Mouse (Mus musculus) limb, embryonic 13.5 days (tissue): Measurements from ENCODE around the gene Vps29. TPM values are rescaled to one million over a fixed set of nuclear protein-coding genes. Genes with fewer than 3 reads are reported as not detected.

Experiments used
- ATAC-seq: fragments of 200-750 bp; cut with Nextera tagmentation; 2 replicates; pipeline ENCODE4 v1.8.0; 2017; ENCODE audit warnings: low read depth, moderate number of reproducible peaks, moderate TSS enrichment; ENCODE audit not compliant: low FRiP score
- H3K27ac ChIP-seq: fragments of 300-500 bp; sonication (generic); 2 replicates; pipeline ENCODE4 v1.5.1; 2015; ENCODE audit warnings: inconsistent platforms, mild to moderate bottlenecking, moderate library complexity
- H3K27me3 ChIP-seq: fragments of 300-500 bp; sonication (generic); 2 replicates; pipeline ENCODE4 v1.6.1; 2015; ENCODE audit warnings: mild to moderate bottlenecking, inconsistent platforms
- H3K36me3 ChIP-seq: fragments of 300-500 bp; sonication (generic); 2 replicates; pipeline ENCODE4 v1.6.1; 2015; ENCODE audit warnings: inconsistent platforms, mild to moderate bottlenecking, moderate library complexity
- H3K4me1 ChIP-seq: fragments of 300-500 bp; sonication (generic); 2 replicates; pipeline ENCODE4 v1.6.1; 2015; ENCODE audit warnings: inconsistent platforms
- H3K4me2 ChIP-seq: fragments of 300-500 bp; sonication (generic); replicated peaks from 2 replicates; pipeline ENCODE4 v1.6.1; 2015; ENCODE audit warnings: inconsistent platforms, mild to moderate bottlenecking, moderate library complexity
- H3K4me3 ChIP-seq: fragments of 300-500 bp; sonication (generic); 2 replicates; pipeline ENCODE4 v1.5.1; 2015; ENCODE audit warnings: moderate library complexity, mild to moderate bottlenecking, inconsistent platforms
- H3K9ac ChIP-seq: fragments of 300-500 bp; sonication (generic); 2 replicates; pipeline ENCODE4 v1.6.1; 2015; ENCODE audit warnings: mild to moderate bottlenecking, inconsistent platforms
- H3K9me3 ChIP-seq: fragments of 300-500 bp; sonication (generic); 2 replicates; pipeline ENCODE4 v1.6.1; 2016; ENCODE audit warnings: inconsistent platforms
- WGBS: fragments of 180-500 bp; shearing (Covaris S2); methylation state at CpG from one replicate; pipeline ENCODE4 v1.1.7; 2015; 5-methylcytosine and 5-hydroxymethylcytosine counted together
- polyA plus RNA-seq: library from polyadenylated mRNA; unstranded; fragments of >200 nt; fragmentation: Nextera tagmentation; extraction: Ambion mirVana; gene quantifications from 2 replicates; pipeline ENCODE4 v1.2.1, GENCODE M21; 2015

Gene Vps29
- polyA plus RNA-seq, 1 experiment from 2014 or later, result 193 TPM

DNA sequence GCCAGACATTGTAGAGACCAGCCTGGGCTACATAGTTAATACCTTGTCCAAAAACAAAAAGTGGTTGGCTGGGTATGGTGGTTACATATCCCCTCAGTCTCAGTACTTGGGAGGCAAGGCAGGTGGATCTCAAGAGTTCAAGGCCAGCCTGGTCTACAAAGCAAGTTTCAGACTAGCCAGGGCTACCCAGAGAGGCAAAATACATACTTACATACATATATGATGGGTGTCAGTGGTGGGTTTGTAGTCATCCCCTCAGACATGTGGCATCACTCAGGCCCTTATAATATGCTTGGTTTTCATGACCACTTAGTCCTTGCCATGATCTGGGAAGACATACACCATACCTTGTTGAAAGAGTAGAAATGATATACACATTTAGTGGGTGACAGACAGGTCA, 36.5 kb downstream of the Vps29 start:
- Histone ChIP-seq H3K9ac (no peak overlapping the region), H3K36me3 (peaks cover 11% of the 10 kb centered on the region), H3K27me3 (no peaks in the 10 kb centered on the region), H3K4me1 (peaks cover 7% of the 10 kb centered on the region), H3K9me3 (no peaks in the 10 kb centered on the region), H3K4me2 (no peak overlapping the region), H3K27ac (no peak overlapping the region), H3K4me3 (no peak overlapping the region)
- no peak for ATAC-seq

DNA sequence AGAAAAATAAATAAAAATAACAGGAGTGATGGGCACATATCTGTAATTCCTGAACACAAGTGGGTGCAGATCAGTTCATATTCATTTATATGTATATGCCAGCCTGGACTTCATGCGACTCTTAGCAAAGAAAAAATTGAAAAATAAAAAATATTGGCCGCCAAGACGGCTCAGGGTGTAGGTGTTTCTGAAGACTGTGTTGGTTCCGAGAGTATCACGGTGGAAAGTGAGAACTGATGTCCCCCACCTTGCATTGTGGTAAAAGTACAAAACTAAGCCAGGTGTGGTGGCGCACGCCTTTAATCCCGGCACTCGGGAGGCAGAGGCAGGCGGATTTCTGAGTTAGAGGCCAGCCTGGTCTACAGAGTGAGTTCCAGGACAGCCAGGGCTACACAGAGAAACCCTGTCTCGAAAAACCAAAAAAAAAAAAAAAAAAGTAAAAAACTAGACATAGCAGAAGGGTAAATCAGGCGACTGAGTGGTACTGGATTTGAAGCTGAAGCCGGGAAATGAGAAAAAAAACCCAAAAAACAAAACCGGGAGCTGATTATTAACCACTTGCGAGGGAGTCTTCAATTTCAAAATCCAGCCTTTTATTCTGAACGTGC, 37.1 kb downstream of the Vps29 start:
- H3K9me3 ChIP-seq, result no peaks in the 10 kb centered on the region
- peaks cover 7% of the 10 kb centered on the region for H3K4me1 ChIP-seq
- H3K27ac ChIP-seq, result no peak overlapping the region
- H3K4me2 ChIP-seq, result peak overlapping the region; percentile 35
- 0 out of 2 replicates have a peak, but pooled peaks have one; percentile 28 for ATAC-seq
- 54% methylated on average over 16 of the region's 16 CpGs for WGBS
- no peaks in the 10 kb centered on the region for H3K27me3 ChIP-seq
- H3K4me3 ChIP-seq, result peak overlapping the region; percentile 84
- peaks cover 11% of the 10 kb centered on the region for H3K36me3 ChIP-seq
- no peak overlapping the region for H3K9ac ChIP-seq

DNA sequence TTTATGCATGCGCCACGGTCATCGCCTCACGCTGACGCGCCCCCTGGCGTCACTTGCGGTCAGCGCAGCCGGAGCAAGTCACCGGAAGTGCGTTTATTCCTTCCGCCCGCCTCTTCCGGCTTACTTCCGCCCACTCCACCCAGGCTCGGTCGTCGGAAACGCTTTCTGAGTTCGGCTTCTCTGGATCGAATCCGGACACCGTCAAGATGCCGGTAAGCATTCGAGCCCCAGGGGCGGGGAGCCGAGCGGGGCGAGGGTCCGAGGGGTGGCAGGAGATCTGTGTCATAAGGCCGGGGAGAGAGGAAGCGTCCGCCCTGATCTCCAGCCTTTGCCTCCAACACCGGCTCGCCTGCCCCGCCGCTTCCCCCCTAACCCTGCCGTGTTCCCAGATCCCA, 37.6 kb downstream of the Vps29 start, which contains the start of gene Arpc3:
Gene Arpc3 (plus strand): TSS at position 93 of the 395 bp plus-strand sequence.
- Histone ChIP-seq H3K9ac (peak within 1 kb of the TSS; percentile 87), H3K27me3 (no peaks in the 10 kb centered on the region), H3K4me2 (peak within 1 kb of the TSS; percentile 80), H3K27ac (no peak within 1 kb of the TSS), H3K36me3 (peaks cover 15% of the 10 kb centered on the region), H3K9me3 (no peaks in the 10 kb centered on the region), H3K4me1 (peaks cover 7% of the 10 kb centered on the region), H3K4me3 (peak within 1 kb of the TSS; percentile 84)
- under 1% methylated on average over 39 of the region's 39 CpGs for WGBS
- ATAC-seq, result peak; percentile 91

DNA sequence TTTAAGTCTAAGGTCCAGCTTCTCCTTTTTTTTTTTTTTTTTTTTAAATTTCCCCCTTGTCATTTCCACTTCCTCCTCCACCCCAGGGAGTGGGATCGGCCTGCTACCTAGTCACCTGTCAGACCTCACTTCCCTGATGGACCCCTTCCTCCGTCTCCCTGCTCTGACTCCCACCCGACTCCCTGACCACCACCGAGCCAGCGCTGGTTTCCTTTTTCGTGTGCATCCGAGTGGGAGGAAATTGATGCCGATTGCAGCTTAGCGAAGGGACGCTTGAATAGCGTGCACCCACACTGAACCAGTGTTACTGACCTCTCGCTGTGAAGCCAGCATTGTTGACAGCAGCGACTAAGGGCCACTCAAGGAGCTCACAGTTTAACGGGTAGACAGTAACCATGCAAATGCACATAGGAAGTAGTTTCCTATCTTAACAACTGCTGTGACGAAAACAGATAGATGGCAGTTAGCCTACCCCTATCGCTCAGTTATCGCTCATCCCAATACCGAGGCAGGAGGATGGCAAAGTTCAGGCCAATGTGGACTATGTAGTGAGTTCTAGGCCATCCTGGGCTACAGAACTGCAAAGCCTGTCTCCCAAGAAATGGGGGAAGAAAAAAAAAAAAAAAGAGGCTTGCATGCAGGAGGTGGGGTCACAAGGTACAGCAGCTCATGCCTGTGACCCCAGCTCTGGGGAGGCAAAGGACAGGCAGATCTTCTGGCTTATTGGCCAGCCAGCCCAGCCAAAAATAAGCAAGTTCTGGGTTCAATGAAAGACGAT, 38.2 kb downstream of the Vps29 start:
- peak; percentile 71; the same call in 1 of the 2 replicates for ATAC-seq
- Histone ChIP-seq H3K27ac (no peak overlapping the region), H3K4me2 (peak overlapping the region; percentile 80), H3K9me3 (no peaks in the 10 kb centered on the region), H3K36me3 (peaks cover 22% of the 10 kb centered on the region), H3K4me1 (peaks cover 7% of the 10 kb centered on the region), H3K9ac (peak overlapping the region; percentile 87), H3K27me3 (no peaks in the 10 kb centered on the region), H3K4me3 (peak overlapping the region; percentile 84)
- 16% methylated on average over 19 of the region's 19 CpGs for WGBS

DNA sequence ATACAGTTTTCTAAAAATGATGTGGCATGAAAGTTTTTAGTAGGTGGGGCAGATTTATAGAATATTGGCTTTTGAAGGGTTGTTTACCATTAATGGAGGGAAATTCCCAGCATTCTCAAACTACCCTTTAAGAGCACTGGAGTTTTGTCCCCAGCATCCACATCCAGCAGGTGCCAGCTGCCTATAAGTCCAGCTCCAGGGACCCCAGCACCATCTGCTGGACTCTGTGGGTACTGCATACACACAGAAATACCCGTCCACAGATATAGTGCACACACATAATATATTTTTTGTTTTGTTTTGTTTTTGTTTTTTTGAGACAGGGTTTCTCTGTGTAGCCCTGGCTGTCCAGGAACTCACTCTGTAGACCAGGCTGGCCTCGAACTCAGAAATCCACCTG, 39.7 kb downstream of the Vps29 start:
- no peak for ATAC-seq
- Histone ChIP-seq H3K36me3 (peaks cover 36% of the 10 kb centered on the region), H3K27me3 (no peaks in the 10 kb centered on the region), H3K9me3 (no peaks in the 10 kb centered on the region), H3K4me3 (0 out of 2 replicates have a peak overlapping the region, but pooled peaks have one; percentile 4), H3K4me2 (no peak overlapping the region), H3K9ac (no peak overlapping the region), H3K4me1 (peaks cover 7% of the 10 kb centered on the region), H3K27ac (no peak overlapping the region)
- WGBS, result 57% methylated on average over 2 of the region's 2 CpGs

DNA sequence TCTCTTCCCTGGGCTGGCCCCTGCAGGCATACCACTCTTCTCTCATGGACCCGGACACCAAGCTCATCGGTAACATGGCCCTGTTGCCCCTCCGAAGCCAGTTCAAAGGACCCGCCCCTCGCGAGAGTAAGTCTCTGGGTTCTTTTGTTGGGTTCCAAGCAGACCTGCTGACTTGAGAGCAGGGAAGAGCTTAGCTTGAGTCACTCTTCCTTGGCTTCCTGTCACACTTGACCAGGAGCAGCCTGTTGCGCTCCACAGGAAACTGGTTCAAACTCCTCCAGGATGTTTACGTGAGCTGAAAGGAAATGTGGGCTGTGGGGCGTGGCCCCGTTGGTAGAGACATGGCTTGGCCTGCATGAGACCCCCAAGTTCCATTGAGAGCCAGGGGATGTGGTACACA, 42.6 kb downstream of the Vps29 start:
- Histone ChIP-seq H3K4me2 (no peak overlapping the region), H3K27ac (no peak overlapping the region)
- 89% methylated on average over 10 of the region's 10 CpGs for WGBS

DNA sequence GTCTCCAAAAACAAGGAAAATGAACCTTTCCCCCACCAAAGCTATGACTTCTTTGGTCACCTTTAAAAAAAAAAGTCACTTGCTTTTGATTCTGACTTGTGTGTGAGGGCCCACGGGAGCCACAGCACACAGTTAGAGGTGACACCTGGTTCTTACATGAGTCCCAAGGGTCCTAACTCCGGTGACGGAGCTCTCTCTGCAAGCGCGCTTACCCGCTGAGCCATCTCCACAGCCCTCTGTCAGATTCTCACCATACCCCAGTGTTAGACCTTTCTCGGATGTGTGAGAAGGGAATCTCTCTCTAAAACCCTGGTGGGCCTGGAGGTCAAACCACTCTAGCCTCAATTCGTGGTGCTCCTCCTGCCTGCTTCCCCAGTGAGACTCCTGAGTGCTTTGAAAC, 43.3 kb downstream of the Vps29 start:
- Histone ChIP-seq H3K9me3 (no peaks in the 10 kb centered on the region), H3K36me3 (peaks cover 70% of the 10 kb centered on the region), H3K27ac (no peak overlapping the region), H3K27me3 (no peaks in the 10 kb centered on the region), H3K4me1 (peaks cover 4% of the 10 kb centered on the region), H3K4me2 (no peak overlapping the region), H3K4me3 (no peak overlapping the region), H3K9ac (no peak overlapping the region)
- ATAC-seq, result no peak
- 90% methylated on average over 8 of the region's 8 CpGs for WGBS

More for the DNA sequence above, 42.6 kb downstream of the Vps29 start:
- Histone ChIP-seq H3K9me3 (no peaks in the 10 kb centered on the region), H3K9ac (no peak overlapping the region), H3K36me3 (peaks cover 63% of the 10 kb centered on the region), H3K4me1 (peaks cover 7% of the 10 kb centered on the region), H3K4me3 (no peak overlapping the region), H3K27me3 (no peaks in the 10 kb centered on the region)
- no peak for ATAC-seq

DNA sequence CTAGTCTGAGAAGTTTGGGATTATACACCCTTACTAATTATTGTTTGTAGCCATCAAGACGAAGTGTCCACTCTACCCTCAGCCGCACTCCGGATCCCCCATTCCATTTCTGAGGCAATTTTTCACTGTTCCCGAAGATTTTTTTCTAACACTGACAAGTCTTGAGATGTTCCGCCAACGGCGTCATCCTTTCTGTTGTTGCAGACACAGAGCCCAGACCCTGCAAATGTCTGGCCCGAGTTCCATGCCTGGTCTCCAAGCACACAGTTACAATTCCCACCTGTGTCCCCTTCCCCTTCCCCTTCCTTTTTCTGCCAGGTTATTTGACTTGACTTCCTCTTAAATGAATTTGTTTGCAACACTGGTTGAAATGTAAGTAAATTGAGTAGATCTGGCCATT, 45.7 kb downstream of the Vps29 start:
- H3K36me3 ChIP-seq, result peaks cover 88% of the 10 kb centered on the region

DNA sequence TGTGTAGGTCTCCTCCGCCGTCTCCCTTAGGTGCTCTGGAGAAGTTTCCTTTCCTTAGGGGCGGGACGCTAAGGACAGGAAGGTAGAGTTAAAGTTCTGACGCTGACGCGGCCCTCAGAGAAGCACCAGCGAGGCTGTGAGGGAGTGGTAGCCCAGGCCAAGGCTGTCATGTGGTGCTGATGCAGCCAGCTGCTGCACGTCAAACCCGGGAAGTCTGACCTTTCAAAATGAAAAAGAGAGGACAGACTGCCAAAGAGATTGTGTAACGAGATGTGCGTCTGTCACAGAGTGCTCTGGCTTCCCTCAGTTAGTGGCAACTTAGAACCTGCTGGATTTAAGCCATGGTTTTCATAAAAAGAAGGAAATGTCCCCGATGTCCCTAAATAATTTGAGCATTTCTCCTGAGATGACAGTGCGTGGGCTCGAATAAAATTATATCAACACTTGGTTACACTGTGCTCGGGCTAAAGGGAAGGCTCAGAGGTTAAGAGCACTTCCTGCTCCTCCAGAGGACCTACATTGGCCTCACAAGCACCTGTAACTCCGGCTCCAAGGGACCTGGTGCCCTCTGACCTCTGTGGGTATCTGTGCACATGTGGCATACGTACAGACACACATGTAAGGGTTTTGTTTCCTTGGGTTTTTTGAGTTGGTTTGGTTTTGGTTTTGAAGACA, 46.6 kb downstream of the Vps29 start:
- Histone ChIP-seq H3K4me1 (no peaks in the 10 kb centered on the region), H3K4me3 (no peak overlapping the region), H3K4me2 (no peak overlapping the region), H3K27ac (no peak overlapping the region), H3K27me3 (no peaks in the 10 kb centered on the region), H3K9me3 (no peaks in the 10 kb centered on the region), H3K36me3 (peaks cover 92% of the 10 kb centered on the region), H3K9ac (no peak overlapping the region)
- ATAC-seq, result no peak
- WGBS, result 82% methylated on average over 18 of the region's 18 CpGs

More for the DNA sequence above, 45.7 kb downstream of the Vps29 start:
- Histone ChIP-seq H3K9me3 (no peaks in the 10 kb centered on the region), H3K4me2 (no peak overlapping the region), H3K27ac (no peak overlapping the region), H3K9ac (no peak overlapping the region), H3K4me3 (no peak overlapping the region), H3K4me1 (no peaks in the 10 kb centered on the region), H3K27me3 (no peaks in the 10 kb centered on the region)
- 92% methylated on average over 8 of the region's 8 CpGs for WGBS
- ATAC-seq, result no peak

DNA sequence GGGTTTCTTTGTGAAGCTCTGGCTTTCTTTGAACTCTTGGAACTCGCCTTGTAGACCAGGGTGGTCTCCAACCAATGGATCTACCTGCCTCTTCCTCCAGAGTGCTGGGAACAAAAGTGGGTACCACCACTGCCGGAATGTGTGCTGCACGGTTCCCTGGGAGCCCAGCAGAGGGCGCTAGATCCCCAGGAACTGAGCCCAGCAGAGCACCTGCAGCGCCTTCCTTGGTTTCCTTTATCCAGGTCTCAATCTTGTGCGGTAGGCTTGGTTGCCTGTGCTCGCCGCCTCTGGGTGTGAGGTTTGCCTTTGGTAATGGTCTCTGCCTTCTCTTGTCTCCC, 47.1 kb downstream of the Vps29 start:
- H3K4me2 ChIP-seq, result no peak overlapping the region
- no peak overlapping the region for H3K27ac ChIP-seq
- H3K4me1 ChIP-seq, result no peaks in the 10 kb centered on the region
- no peaks in the 10 kb centered on the region for H3K9me3 ChIP-seq
- no peak; the same call in 1 of the 2 replicates for ATAC-seq
- WGBS, result 24% methylated on average over 8 of the region's 8 CpGs
- no peak overlapping the region for H3K4me3 ChIP-seq
- H3K36me3 ChIP-seq, result peaks cover 97% of the 10 kb centered on the region
- no peak overlapping the region for H3K9ac ChIP-seq
- H3K27me3 ChIP-seq, result no peaks in the 10 kb centered on the region

DNA sequence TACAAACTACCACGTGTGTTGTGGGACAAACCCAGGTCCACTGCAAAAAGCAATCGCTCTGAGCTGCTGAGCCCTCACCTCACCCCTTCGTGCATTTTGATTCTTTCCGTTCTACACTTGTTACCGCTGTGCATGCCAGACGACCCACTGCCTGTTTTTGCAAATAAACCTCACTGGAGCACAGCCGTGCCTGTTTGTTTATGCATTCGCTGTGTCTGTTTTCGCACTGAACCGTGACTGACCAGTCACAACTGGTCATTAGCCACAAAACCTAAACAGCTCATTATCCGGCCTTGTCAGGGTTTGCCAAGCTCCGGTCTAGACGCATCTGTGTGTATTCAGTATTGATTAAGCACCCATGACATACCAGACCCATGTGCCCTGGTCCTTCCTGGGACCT, 48.0 kb downstream of the Vps29 start:
- no peak overlapping the region for H3K4me3 ChIP-seq
- H3K4me1 ChIP-seq, result no peaks in the 10 kb centered on the region
- 69% methylated on average over 13 of the region's 13 CpGs for WGBS
- no peak overlapping the region for H3K27ac ChIP-seq
- H3K27me3 ChIP-seq, result no peaks in the 10 kb centered on the region
- ATAC-seq, result no peak
- peaks cover 98% of the 10 kb centered on the region for H3K36me3 ChIP-seq
- no peaks in the 10 kb centered on the region for H3K9me3 ChIP-seq
- H3K4me2 ChIP-seq, result no peak overlapping the region
- H3K9ac ChIP-seq, result no peak overlapping the region

DNA sequence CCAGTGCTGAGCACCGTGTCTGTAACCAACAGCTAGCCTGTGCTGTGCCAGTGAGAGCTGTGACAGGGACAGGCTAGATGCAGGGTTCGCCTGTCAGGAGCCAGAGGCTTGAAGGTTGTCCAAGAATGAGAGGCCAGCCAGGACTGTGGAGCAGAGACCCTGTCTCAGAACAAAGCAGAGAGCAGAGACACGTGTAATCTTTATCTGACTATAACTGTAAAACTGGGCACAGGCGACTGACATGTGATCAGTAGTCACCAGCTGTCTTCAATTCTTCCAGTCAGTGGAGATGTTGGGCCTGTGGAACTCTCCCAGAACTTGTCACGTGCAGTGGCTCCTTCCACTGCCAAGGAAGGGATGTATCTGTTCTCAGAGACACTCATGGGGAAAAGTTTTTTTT, 48.6 kb downstream of the Vps29 start:
- WGBS, result 85% methylated on average over 5 of the region's 5 CpGs
- ATAC-seq, result no peak
- H3K36me3 ChIP-seq, result peaks cover 96% of the 10 kb centered on the region

More for the DNA sequence above, 48.6 kb downstream of the Vps29 start:
- Histone ChIP-seq H3K4me2 (no peak overlapping the region), H3K9ac (no peak overlapping the region), H3K4me1 (no peaks in the 10 kb centered on the region), H3K27me3 (no peaks in the 10 kb centered on the region), H3K27ac (no peak overlapping the region), H3K4me3 (no peak overlapping the region), H3K9me3 (no peaks in the 10 kb centered on the region)
